Mouse (Mus musculus): ENCODE measurements around the gene Chp1. TPM values are rescaled to one million over a fixed set of nuclear protein-coding genes. Genes with fewer than 3 reads are reported as not detected.
"Not testable (repeated sequence)": the region's sequence is repeated elsewhere in the genome, so short reads cannot be mapped to it uniquely, and the experiment has no call there.

Chp1 gene
- total RNA-seq, 1 experiment from 2014 or later, result 48.8 TPM

- peak; percentile 99 for ATAC-seq (replicated peaks; ENCODE audit: low read depth, poor library complexity, severe bottlenecking)
Measured at GRCm38 (mm10) chr2:119618199-119618982, 70.9 kb downstream of the Chp1 start, which contains the start of the genes Nusap1 and Oip5. Gene Nusap1 (plus strand): TSS chr2:119618298. Gene Oip5 (minus strand): TSS chr2:119618469.

- ATAC-seq (replicated peaks; ENCODE audit: low read depth, poor library complexity, severe bottlenecking), result not testable (repeated sequence)
Measured at GRCm38 (mm10) chr2:119619002-119619401, 71.5 kb downstream of the Chp1 start.

GRCm38 (mm10) chr2:119621302-119621701 lies 73.8 kb downstream of the Chp1 start:
- ATAC-seq (replicated peaks; ENCODE audit: low read depth, poor library complexity, severe bottlenecking), result no peak

Other genes starting within 250 kb of the Chp1 start
- gene Dll4, start 221.9 kb upstream of the Chp1 start, total RNA-seq (2017), result not detected in 2 replicates
- not detected in 2 replicates for gene Chac1, start 196.5 kb upstream of the Chp1 start, total RNA-seq (2017)
- gene Ino80, start 70.0 kb upstream of the Chp1 start, total RNA-seq (2017), result 27.3 and 39.3 TPM in 2 replicates
- gene Exd1, start 70 bp upstream of the Chp1 start, total RNA-seq (2017), result 0.05 and 0.09 TPM in 2 replicates
- gene Nusap1, start 70.6 kb downstream of the Chp1 start, total RNA-seq (2017), result 89.7 and 98.6 TPM in 2 replicates
- 19.1 and 21.5 TPM in 2 replicates for gene Oip5, start 70.8 kb downstream of the Chp1 start, total RNA-seq (2017)
- gene Ndufaf1, start 115.1 kb downstream of the Chp1 start, total RNA-seq (2017), result 18.6 and 21.1 TPM in 2 replicates
- 42.6 and 48.0 TPM in 2 replicates for gene Rtf1, start 127.4 kb downstream of the Chp1 start, total RNA-seq (2017)
- 0.18 TPM in 1 of 2 replicates, not detected in the other for gene Itpka, start 194.6 kb downstream of the Chp1 start, total RNA-seq (2017)
- not detected in 2 replicates for gene Ltk, start 212.7 kb downstream of the Chp1 start, total RNA-seq (2017)
- gene Rpap1, start 239.8 kb downstream of the Chp1 start, total RNA-seq (2017), result 9.1 and 11.2 TPM in 2 replicates